Comparison of ENCODE assay signal across 8 mouse cellular contexts in the genomic region with DNA sequence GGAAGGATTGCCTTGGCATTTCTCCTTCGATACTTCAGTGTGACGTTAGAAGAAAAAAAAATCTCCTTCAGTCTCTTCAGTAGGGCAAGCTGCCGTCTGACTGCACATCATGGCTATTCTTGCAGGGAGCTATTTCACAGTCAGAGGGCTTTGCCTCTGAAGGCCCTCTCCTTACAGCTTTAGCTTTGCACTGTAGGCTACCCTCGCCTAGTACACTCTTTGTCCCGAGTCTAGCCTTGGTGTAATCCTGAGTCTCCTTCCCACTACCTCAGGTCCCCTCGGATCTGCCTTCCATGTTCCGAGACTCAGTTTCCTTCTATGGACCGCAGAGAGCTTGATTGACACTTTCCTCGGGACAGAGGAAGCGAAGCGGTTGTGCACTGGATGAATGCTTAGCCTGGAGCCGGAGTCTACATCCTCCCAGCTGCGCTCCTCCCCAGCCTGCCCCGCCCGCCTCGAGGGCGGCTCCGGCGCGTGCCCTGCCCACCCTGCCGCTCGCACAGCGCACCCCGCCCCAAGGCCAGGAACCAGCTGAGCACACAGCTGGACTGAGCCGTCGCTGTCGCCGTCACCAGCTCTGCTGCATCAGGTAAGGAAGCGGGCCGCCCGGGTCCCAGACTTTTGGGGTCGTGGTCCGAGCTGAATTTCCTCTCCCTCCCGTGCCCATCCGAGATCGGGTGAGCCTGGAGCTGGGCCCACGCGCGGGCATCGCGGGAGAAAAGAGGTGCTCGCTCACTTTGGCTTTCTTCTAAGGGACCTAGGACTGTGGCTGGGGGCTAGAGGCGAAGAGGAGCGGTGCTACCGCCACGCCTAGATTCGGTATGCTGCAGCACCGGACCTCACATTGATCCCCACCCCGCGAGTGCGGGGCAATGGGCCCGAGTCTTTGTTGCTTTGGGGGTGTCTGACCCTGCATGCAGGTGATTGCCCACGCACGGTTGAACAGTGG. TPM values are rescaled to one million over a fixed set of nuclear protein-coding genes. Genes with fewer than 3 reads are reported as not detected.
DNase-seq lines count a peak whose midpoint lies in the region; ATAC-seq lines count a peak whose summit lies in the region.

A gene (plus strand): TSS at position 496 of the 949 bp plus-strand sequence.

- peak; percentile 54 for DNase-seq in MEL-GATA-1-ER (ENCODE audit: extremely low read depth, low read depth)
- DNase-seq in c-Kit-positive CD71-positive TER-119-negative erythroid progenitor cells, embryonic 14.5 days (ENCODE audit: low read depth): peak; percentile 60
- DNase-seq in frontal cortex, adult 2 months (ENCODE audit: extremely low spot score in 1 of 2, low spot score in 1 of 2): peak in 1 of 2 experiments; percentile 68
- peak; percentile 41 to 51 for DNase-seq in layer of hippocampus, postnatal 25 days (ENCODE audit: extremely low spot score in 1 of 2, low spot score in 1 of 2)
- DNase-seq in lung, postnatal 36 days: peak; percentile 90
- peak; percentile 72 for DNase-seq in retina, postnatal 1 day
- DNase-seq in urinary bladder, adult 18-20 months (ENCODE audit: low spot score in 2 of 2): peak; percentile 75 to 82

- H3K9me3 ChIP-seq in hindbrain, embryonic 12.5 days (replicated peaks): no peaks in the 10 kb centered on the region

- no peaks in the 10 kb centered on the region for H3K36me3 ChIP-seq in hindbrain, embryonic 12.5 days

- peak; percentile 93 for ATAC-seq in hindbrain, embryonic 12.5 days (ENCODE audit: low FRiP score)

- H3K4me1 ChIP-seq in hindbrain, embryonic 12.5 days: peaks cover 14% of the 10 kb centered on the region

- H3K27ac ChIP-seq in hindbrain, embryonic 12.5 days: no peak within 1 kb of the TSS

- peak within 1 kb of the TSS; percentile 88 for H3K4me2 ChIP-seq in hindbrain, embryonic 12.5 days (replicated peaks)

- H3K27me3 ChIP-seq in hindbrain, embryonic 12.5 days: peaks cover 35% of the 10 kb centered on the region

- WGBS in hindbrain, embryonic 12.5 days: 3% methylated on average over 54 of the region's 54 CpGs

- H3K9ac ChIP-seq in hindbrain, embryonic 12.5 days: peak within 1 kb of the TSS; percentile 63

- peak within 1 kb of the TSS; percentile 53 for H3K4me3 ChIP-seq in hindbrain, embryonic 12.5 days

RNA-seq across cellular contexts. Expression of the gene that starts here (rescaled TPM):
- 99.2 and 99.6 TPM in 2 replicates for polyA plus RNA-seq in frontal cortex, adult 2 months (2012; rRNA removed)
- 72.4 and 80.2 TPM in 2 replicates for polyA plus RNA-seq in hindbrain, embryonic 12.5 days (2016; fragmentation: Nextera tagmentation; extraction: Ambion mirVana)
- total RNA-seq in layer of hippocampus, postnatal 25 days (2021): 100 to 1,000 TPM; 114 to 138 TPM
